Comparison of ENCODE assay signal across 12 mouse cellular contexts in the genomic region with DNA sequence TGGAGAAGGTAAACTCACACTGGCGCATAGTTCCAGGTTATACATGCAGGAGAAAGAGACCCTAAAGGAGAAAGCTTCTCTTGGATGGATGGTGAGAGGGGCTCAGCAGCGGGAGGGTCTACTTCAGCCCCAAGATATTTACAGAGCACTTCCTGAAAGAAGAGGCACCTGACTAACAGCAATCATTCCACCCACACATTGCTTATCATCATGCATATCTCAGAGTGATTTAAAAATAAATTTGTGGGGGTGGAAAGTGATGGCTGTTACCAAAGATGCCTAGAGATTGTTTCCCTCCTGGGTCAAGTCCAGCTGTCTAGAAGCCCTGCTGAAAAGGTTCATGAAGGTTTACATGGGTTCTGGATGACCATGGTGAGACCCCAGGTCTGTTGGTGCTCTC.
A peak's percentile ranks its signal among the peaks of the same experiment; 100 is the strongest.
DNase-seq lines count a peak whose midpoint lies in the region; TF ChIP-seq lines count a peak whose summit lies in the region.
"Had no signal": no experiment of that assay in that cellular context is flagged by ENCODE, and none has a peak within 500 bp of the region (broad histone marks: within the 10 kb centered on the region; RNA-seq: fewer than 3 reads in every experiment).

No protein-coding gene starts in this region.

- no peak for TF ChIP-seq POLR2A in myocyte (IDR thresholded peaks at IDR 0.05; ENCODE audit: insufficient read length, low read depth)

- DNase-seq in layer of hippocampus, adult 2 months (ENCODE audit: low spot score in 2 of 2): no peak
- no peak for DNase-seq in layer of hippocampus, adult 9-10 months (ENCODE audit: low spot score)
- peak; percentile 65 for DNase-seq in CD4-positive, CD25-positive, alpha-beta regulatory T cell, adult 2 months (ENCODE audit: low read depth, low spot score)
- DNase-seq in brain, adult 2 months (ENCODE audit: low read depth, low spot score): peak; percentile 41
- DNase-seq in cerebellum, postnatal 14 days: no peak
- DNase-seq in gastrocnemius, postnatal 4 days (ENCODE audit: low spot score in 2 of 2): no peak
- DNase-seq: liver, postnatal 0 days had no signal

- no peak for TF ChIP-seq CTCF in layer of hippocampus, adult 2 months (conservative IDR thresholded peaks at IDR 0.05)

- H3K36me3 ChIP-seq in myocyte (ENCODE audit: control insufficient read depth, insufficient read depth): no peaks in the 10 kb centered on the region
- H3K36me3 ChIP-seq: forebrain, embryonic 15.5 days; midbrain, embryonic 13.5 days; neural tube, embryonic 12.5 days had no signal

- H3K79me2 ChIP-seq in myocyte (ENCODE audit: control insufficient read depth, insufficient read depth): no peaks in the 10 kb centered on the region

- H3ac ChIP-seq in myocyte (ENCODE audit: control insufficient read depth, insufficient read length): no peak overlapping the region

- no peak overlapping the region for H3K4me3 ChIP-seq in layer of hippocampus, adult 2 months
- no peak overlapping the region for H3K4me3 ChIP-seq in myocyte
- H3K4me3 ChIP-seq: forebrain, embryonic 15.5 days; midbrain, embryonic 13.5 days; neural tube, embryonic 12.5 days had no signal

- H3K27me3 ChIP-seq in myocyte (ENCODE audit: control insufficient read depth, insufficient read depth, insufficient read length): no peaks in the 10 kb centered on the region
- H3K27me3 ChIP-seq: forebrain, embryonic 15.5 days; midbrain, embryonic 13.5 days; neural tube, embryonic 12.5 days had no signal

- H3K27ac ChIP-seq in layer of hippocampus, adult 2 months: peak overlapping the region; percentile 21
- H3K27ac ChIP-seq: forebrain, embryonic 15.5 days; macrophage; midbrain, embryonic 13.5 days; neural tube, embryonic 12.5 days had no signal

- H3K4me2 ChIP-seq in myocyte (ENCODE audit: low read depth): peak overlapping the region; percentile 58
- H3K4me2 ChIP-seq: forebrain, embryonic 15.5 days; midbrain, embryonic 13.5 days; neural tube, embryonic 12.5 days had no signal

TF ChIP-seq in myocyte, 11 proteins besides CTCF, POLR2A, EP300 and RAD21:
- TF ChIP-seq MAX (IDR thresholded peaks at IDR 0.05; ENCODE audit: low read depth): no peak
- TF ChIP-seq TCF3 (IDR thresholded peaks at IDR 0.05; ENCODE audit: insufficient read length, low read depth): no peak
- TF ChIP-seq MYOD1 (IDR thresholded peaks at IDR 0.05; ENCODE audit: control insufficient read depth in 1 of 3, insufficient read length in 2 of 3, low read depth in 2 of 3): no peak
- no peak for TF ChIP-seq MYOG (IDR thresholded peaks at IDR 0.05; ENCODE audit: control insufficient read depth in 1 of 3, insufficient read depth in 1 of 3, insufficient read length in 2 of 3, low read depth in 2 of 3)
- no peak for TF ChIP-seq CEBPB (IDR thresholded peaks at IDR 0.05; ENCODE audit: insufficient read depth, poor library complexity, severe bottlenecking)
- no peak for TF ChIP-seq REST (IDR thresholded peaks at IDR 0.05; ENCODE audit: insufficient read depth, insufficient read length)

Comparison
In these comparisons a context has a peak if more than half of its experiments do, and no peak if none do; other contexts are left out.
1. DNase-seq: peak in CD4-positive, CD25-positive, alpha-beta regulatory T cell, adult 2 months (single experiment) and brain, adult 2 months (single experiment); none in layer of hippocampus, adult 2 months (0 of 2), layer of hippocampus, adult 9-10 months (single experiment), cerebellum, postnatal 14 days (0 of 2) and gastrocnemius, postnatal 4 days (0 of 2).